Mouse (Mus musculus) myocyte (in vitro differentiated cells): Measurements from ENCODE around the gene Cryab. TPM values are rescaled to one million over a fixed set of nuclear protein-coding genes. Genes with fewer than 3 reads are reported as not detected.

ENCODE experiments used
- H3K27me3 ChIP-seq: one replicate; pipeline ENCODE4 v1.6.1; 2011; ENCODE audit not compliant: control insufficient read depth, insufficient read depth, insufficient read length
- H3K36me3 ChIP-seq: one replicate; pipeline ENCODE4 v1.6.1; 2011; ENCODE audit not compliant: control insufficient read depth, insufficient read depth
- H3K4me2 ChIP-seq: one replicate; pipeline ENCODE4 v1.6.1; 2011; ENCODE audit warnings: low read depth, control low read depth
- H3K4me3 ChIP-seq: one replicate; pipeline ENCODE4 v1.5.1; 2011; ENCODE audit warnings: mild to moderate bottlenecking, control low read depth, moderate library complexity
- H3K79me2 ChIP-seq: one replicate; pipeline ENCODE4 v1.6.1; 2011; ENCODE audit not compliant: control insufficient read depth, insufficient read depth
- H3ac ChIP-seq: one replicate; pipeline ENCODE4 v1.6.1; 2011; ENCODE audit not compliant: control insufficient read depth, insufficient read length
- CEBPB ChIP-seq: IDR thresholded peaks from 2 replicates; pipeline ENCODE4 v1.6.1; 2011; ENCODE audit warnings: mild to moderate bottlenecking, moderate library complexity; ENCODE audit not compliant: poor library complexity, insufficient read depth, severe bottlenecking
- E2F4 ChIP-seq: IDR thresholded peaks from one replicate; pipeline ENCODE4 v1.6.1; 2011; ENCODE audit warnings: mild to moderate bottlenecking, control low read depth, moderate library complexity; ENCODE audit not compliant: insufficient read depth
- MAX ChIP-seq: IDR thresholded peaks from one replicate; pipeline ENCODE4 v1.6.1; 2011; ENCODE audit warnings: low read depth, mild to moderate bottlenecking, control low read depth
- MYOD1 ChIP-seq, 3 experiments: IDR thresholded peaks; one replicate each; pipeline ENCODE4 v1.6.1; 2011; ENCODE audit warnings: control low read depth in 2 of 3, low read depth in 2 of 3, mild to moderate bottlenecking in 2 of 3, moderate library complexity in 1 of 3; ENCODE audit not compliant: insufficient read length in 2 of 3, control insufficient read depth in 1 of 3
- MYOG ChIP-seq, 3 experiments: IDR thresholded peaks; one replicate each; pipeline ENCODE4 v1.6.1; 2011; ENCODE audit warnings: control low read depth in 2 of 3, low read depth in 2 of 3, mild to moderate bottlenecking in 2 of 3; ENCODE audit not compliant: insufficient read length in 2 of 3, control insufficient read depth in 1 of 3, insufficient read depth in 1 of 3
- POLR2A ChIP-seq: IDR thresholded peaks from one replicate; pipeline ENCODE4 v1.6.1; 2011; ENCODE audit warnings: low read depth, mild to moderate bottlenecking, control low read depth, moderate library complexity; ENCODE audit not compliant: insufficient read length
- POLR2AphosphoS2 ChIP-seq: IDR thresholded peaks from one replicate; pipeline ENCODE4 v1.6.1; 2011; ENCODE audit warnings: low read depth, control low read depth; ENCODE audit not compliant: insufficient read length
- REST ChIP-seq: IDR thresholded peaks from one replicate; pipeline ENCODE4 v1.6.1; 2011; ENCODE audit warnings: mild to moderate bottlenecking, control low read depth, moderate library complexity; ENCODE audit not compliant: insufficient read depth, insufficient read length
- SRF ChIP-seq: IDR thresholded peaks from one replicate; pipeline ENCODE4 v1.6.1; 2011; ENCODE audit warnings: low read depth; ENCODE audit not compliant: control insufficient read depth, insufficient read length
- TCF12 ChIP-seq: IDR thresholded peaks from one replicate; pipeline ENCODE4 v1.6.1; 2011; ENCODE audit warnings: mild to moderate bottlenecking, control low read depth; ENCODE audit not compliant: poor library complexity, insufficient read depth, severe bottlenecking
- TCF3 ChIP-seq: IDR thresholded peaks from one replicate; pipeline ENCODE4 v1.6.1; 2011; ENCODE audit warnings: low read depth, control low read depth; ENCODE audit not compliant: insufficient read length
- USF1 ChIP-seq: IDR thresholded peaks from one replicate; pipeline ENCODE4 v1.6.1; 2011; ENCODE audit warnings: low read depth, mild to moderate bottlenecking, control low read depth, moderate library complexity
- polyA plus RNA-seq: library from polyadenylated mRNA; unstranded; fragments of >200 nt; fragmentation: generic; extraction: Trizol; gene quantifications from one replicate; pipeline ENCODE4 v1.2.1, GENCODE M21; 2012; ENCODE audit warnings: missing spikeins

The Cryab gene
- polyA plus RNA-seq, 1 experiment: 915 TPM

- TF ChIP-seq REST (no peak), MYOD1 (IDR thresholded peaks at IDR 0.05; ENCODE audit: control insufficient read depth in 1 of 3, insufficient read length in 2 of 3, low read depth in 2 of 3) (peak in 2 of 3 experiments; percentile 58 to 77), POLR2A (peak; percentile 75), POLR2AphosphoS2 (peak; percentile 36), MYOG (IDR thresholded peaks at IDR 0.05; ENCODE audit: control insufficient read depth in 1 of 3, insufficient read depth in 1 of 3, insufficient read length in 2 of 3, low read depth in 2 of 3) (peak in 2 of 3 experiments; percentile 85 to 93), USF1 (no peak)
- H3K4me3 ChIP-seq: peak within 1 kb of the TSS; percentile 76
- H3K79me2 ChIP-seq: peaks cover 10% of the 10 kb centered on the region
- H3K36me3 ChIP-seq: peaks cover 12% of the 10 kb centered on the region
- peak within 1 kb of the TSS; percentile 87 for H3K4me2 ChIP-seq
- H3K27me3 ChIP-seq: no peaks in the 10 kb centered on the region
- H3ac ChIP-seq: peak within 1 kb of the TSS; percentile 85
These were observed 1.0 kb downstream of the Cryab start, which contains the start of gene Hspb2 for GRCm38 (mm10) chr9:50752054-50752602. Gene Hspb2 (minus strand): TSS chr9:50752354.

GRCm38 (mm10) chr9:50752784-50753615 is 1.9 kb downstream of the Cryab start:
- Histone ChIP-seq H3K79me2 (peaks cover 10% of the 10 kb centered on the region), H3ac (peak overlapping the region; percentile 45), H3K4me2 (peak overlapping the region; percentile 87)

GRCm38 (mm10) chr9:50753947-50754346 is 2.8 kb downstream of the Cryab start:
- no peaks in the 10 kb centered on the region for H3K27me3 ChIP-seq
- peaks cover 10% of the 10 kb centered on the region for H3K79me2 ChIP-seq
- peak overlapping the region; percentile 87 for H3K4me2 ChIP-seq
- peak overlapping the region; percentile 45 for H3ac ChIP-seq
- H3K4me3 ChIP-seq: peak overlapping the region; percentile 76
- TF ChIP-seq SRF (no peak), TCF12 (no peak), E2F4 (no peak), POLR2A (no peak), USF1 (no peak), REST (no peak), CEBPB (no peak)
- peaks cover 12% of the 10 kb centered on the region for H3K36me3 ChIP-seq

More at GRCm38 (mm10) chr9:50752784-50753615, 1.9 kb downstream of the Cryab start:
- Histone ChIP-seq H3K36me3 (peaks cover 12% of the 10 kb centered on the region), H3K4me3 (peak overlapping the region; percentile 76), H3K27me3 (no peaks in the 10 kb centered on the region)
- TF ChIP-seq USF1 (no peak), E2F4 (no peak), MYOG (IDR thresholded peaks at IDR 0.05; ENCODE audit: control insufficient read depth in 1 of 3, insufficient read depth in 1 of 3, insufficient read length in 2 of 3, low read depth in 2 of 3) (peak; percentile 62 to 93 (median 85)), REST (no peak), MYOD1 (IDR thresholded peaks at IDR 0.05; ENCODE audit: control insufficient read depth in 1 of 3, insufficient read length in 2 of 3, low read depth in 2 of 3) (peak; percentile 60 to 82 (median 74)), TCF3 (no peak), TCF12 (peak; percentile 49), POLR2A (peak; percentile 69), CEBPB (no peak), POLR2AphosphoS2 (peak; percentile 71), MAX (no peak), SRF (no peak)

GRCm38 (mm10) chr9:50756711-50757110 is 5.6 kb downstream of the Cryab start:
- H3K4me2 ChIP-seq: no peak overlapping the region

More at GRCm38 (mm10) chr9:50756711-50757110, 5.6 kb downstream of the Cryab start:
- Histone ChIP-seq H3K36me3 (peaks cover 12% of the 10 kb centered on the region), H3K4me3 (no peak overlapping the region), H3K27me3 (no peaks in the 10 kb centered on the region), H3ac (no peak overlapping the region), H3K79me2 (no peaks in the 10 kb centered on the region)
- no peak for TF ChIP-seq REST
- TF ChIP-seq TCF12: no peak
- no peak for TF ChIP-seq POLR2AphosphoS2
- TF ChIP-seq POLR2A: no peak
- TF ChIP-seq E2F4: no peak
- no peak for TF ChIP-seq MYOG (IDR thresholded peaks at IDR 0.05; ENCODE audit: control insufficient read depth in 1 of 3, insufficient read depth in 1 of 3, insufficient read length in 2 of 3, low read depth in 2 of 3)
- TF ChIP-seq MYOD1 (IDR thresholded peaks at IDR 0.05; ENCODE audit: control insufficient read depth in 1 of 3, insufficient read length in 2 of 3, low read depth in 2 of 3): no peak
- TF ChIP-seq SRF: no peak
- TF ChIP-seq CEBPB: no peak
- TF ChIP-seq TCF3: no peak
- TF ChIP-seq MAX: no peak
- no peak for TF ChIP-seq USF1
